ENCODE assay signal across 10 mouse cellular contexts in the genomic region with DNA sequence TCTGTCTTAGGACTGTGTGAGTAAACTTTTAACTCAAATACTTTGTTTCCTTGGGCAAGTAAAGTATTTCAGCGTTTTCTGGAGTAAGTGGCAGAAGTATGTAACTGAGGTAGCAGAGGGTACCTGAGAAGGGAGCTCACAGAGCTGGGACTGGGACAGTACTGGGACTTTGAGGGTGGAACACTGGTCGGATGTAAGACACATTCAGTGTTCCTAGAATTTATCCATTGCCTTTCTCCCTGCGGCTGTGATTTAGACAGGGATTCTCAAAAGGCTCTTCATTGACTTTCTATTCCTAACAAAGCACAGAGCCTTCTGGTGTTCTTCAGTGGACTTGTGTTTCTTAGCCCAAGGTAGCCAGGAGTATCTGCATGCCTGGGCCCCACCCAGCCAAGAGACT. TPM values are rescaled to one million over a fixed set of nuclear protein-coding genes. Genes with fewer than 3 reads are reported as not detected.
DNase-seq lines count a peak whose midpoint lies in the region; ATAC-seq and TF ChIP-seq lines count a peak whose summit lies in the region.
"Had no signal": no experiment of that assay in that cellular context is flagged by ENCODE, and none has a peak within 500 bp of the region (broad histone marks: within the 10 kb centered on the region; RNA-seq: fewer than 3 reads in every experiment).

No protein-coding gene starts in this region.

- H3K4me3 ChIP-seq in kidney, postnatal 0 days (replicated peaks; ENCODE audit: low read depth, low read length) = peak overlapping the region; percentile 56
- H3K4me3 ChIP-seq in embryonic facial prominence, embryonic 10.5 days = peak overlapping the region; percentile 73
- peak overlapping the region; percentile 67 for H3K4me3 ChIP-seq in hindbrain, embryonic 12.5 days
- H3K4me3 ChIP-seq in myocyte = peak overlapping the region; percentile 66

- H3K9ac ChIP-seq in kidney, postnatal 0 days (ENCODE audit: low read depth, low read length) = peak overlapping the region; percentile 46; the same call in 1 of the 2 replicates
- H3K9ac ChIP-seq in hindbrain, embryonic 12.5 days = no peak overlapping the region
- H3K9ac ChIP-seq: liver, embryonic 14.5 days had no signal

- DNase-seq in kidney, postnatal 0 days (ENCODE audit: low spot score) = no peak
- no peak for DNase-seq in kidney, postnatal 36 days
- no peak for DNase-seq in embryonic facial prominence, embryonic 10.5 days (ENCODE audit: low spot score)
- DNase-seq in thymus, adult 18-20 months = no peak
- no peak for DNase-seq in adrenal gland, postnatal 36 days
- DNase-seq: spleen, adult 18-20 months had no signal

- 36% methylated on average over 3 of the region's 3 CpGs for WGBS in kidney, postnatal 0 days
- WGBS in embryonic facial prominence, embryonic 10.5 days = 23% methylated on average over 3 of the region's 3 CpGs
- WGBS in hindbrain, embryonic 12.5 days = 25% methylated on average over 3 of the region's 3 CpGs

- H3K9me3 ChIP-seq in kidney, postnatal 0 days (replicated peaks; ENCODE audit: low read length) = no peaks in the 10 kb centered on the region
- no peaks in the 10 kb centered on the region for H3K9me3 ChIP-seq in embryonic facial prominence, embryonic 10.5 days
- H3K9me3 ChIP-seq in hindbrain, embryonic 12.5 days (replicated peaks) = no peaks in the 10 kb centered on the region

- ATAC-seq in kidney, postnatal 0 days (replicated peaks; ENCODE audit: low FRiP score, low read depth) = no peak
- ATAC-seq in hindbrain, embryonic 12.5 days (ENCODE audit: low FRiP score) = no peak
- no peak for ATAC-seq in megakaryocyte-erythroid progenitor cell, adult 5-6 weeks (replicated peaks; ENCODE audit: low FRiP score, low TSS enrichment, poor library complexity, severe bottlenecking)

- H3K27me3 ChIP-seq in kidney, postnatal 0 days (ENCODE audit: insufficient read depth, low read length) = no peaks in the 10 kb centered on the region
- peaks cover 23% of the 10 kb centered on the region for H3K27me3 ChIP-seq in embryonic facial prominence, embryonic 10.5 days (replicated peaks; ENCODE audit: low read depth, poor library complexity, severe bottlenecking)
- H3K27me3 ChIP-seq in hindbrain, embryonic 12.5 days = peaks cover 7% of the 10 kb centered on the region
- no peaks in the 10 kb centered on the region for H3K27me3 ChIP-seq in myocyte (ENCODE audit: control insufficient read depth, insufficient read depth, insufficient read length)

- peaks cover 28% of the 10 kb centered on the region for H3K79me2 ChIP-seq in myocyte (ENCODE audit: control insufficient read depth, insufficient read depth)

- no peak overlapping the region for H3K27ac ChIP-seq in kidney, postnatal 0 days
- no peak overlapping the region for H3K27ac ChIP-seq in embryonic facial prominence, embryonic 10.5 days (replicated peaks)
- no peak overlapping the region for H3K27ac ChIP-seq in hindbrain, embryonic 12.5 days
- H3K27ac ChIP-seq: liver, embryonic 14.5 days had no signal

- no peak for TF ChIP-seq CTCF in kidney, postnatal 0 days (IDR thresholded peaks at IDR 0.05; ENCODE audit: low read depth)

- H3K36me3 ChIP-seq in kidney, postnatal 0 days (ENCODE audit: insufficient read depth, low read length) = no peaks in the 10 kb centered on the region
- H3K36me3 ChIP-seq in embryonic facial prominence, embryonic 10.5 days (replicated peaks) = no peaks in the 10 kb centered on the region
- no peaks in the 10 kb centered on the region for H3K36me3 ChIP-seq in hindbrain, embryonic 12.5 days
- no peaks in the 10 kb centered on the region for H3K36me3 ChIP-seq in myocyte (ENCODE audit: control insufficient read depth, insufficient read depth)

- peak overlapping the region; percentile 61 for H3ac ChIP-seq in myocyte (ENCODE audit: control insufficient read depth, insufficient read length)

- peak overlapping the region; percentile 88 for H3K4me2 ChIP-seq in kidney, postnatal 0 days (ENCODE audit: low read length)
- peak overlapping the region; percentile 96 for H3K4me2 ChIP-seq in hindbrain, embryonic 12.5 days (replicated peaks)
- peak overlapping the region; percentile 84 for H3K4me2 ChIP-seq in myocyte (ENCODE audit: low read depth)

- TF ChIP-seq POLR2A in myocyte (IDR thresholded peaks at IDR 0.05; ENCODE audit: insufficient read length, low read depth) = no peak

- H3K4me1 ChIP-seq in kidney, postnatal 0 days (replicated peaks; ENCODE audit: insufficient read depth, low read length) = no peaks in the 10 kb centered on the region
- peaks cover 6% of the 10 kb centered on the region for H3K4me1 ChIP-seq in embryonic facial prominence, embryonic 10.5 days
- peaks cover 8% of the 10 kb centered on the region for H3K4me1 ChIP-seq in hindbrain, embryonic 12.5 days

TF ChIP-seq in myocyte, 11 proteins besides CTCF, POLR2A, EP300 and RAD21:
- TF ChIP-seq MYOD1 (IDR thresholded peaks at IDR 0.05; ENCODE audit: control insufficient read depth in 1 of 3, insufficient read length in 2 of 3, low read depth in 2 of 3) (no peak), POLR2AphosphoS2 (IDR thresholded peaks at IDR 0.05; ENCODE audit: insufficient read length, low read depth) (no peak), SRF (IDR thresholded peaks at IDR 0.05; ENCODE audit: control insufficient read depth, insufficient read length, low read depth) (no peak), E2F4 (IDR thresholded peaks at IDR 0.05; ENCODE audit: insufficient read depth) (no peak), REST (IDR thresholded peaks at IDR 0.05; ENCODE audit: insufficient read depth, insufficient read length) (no peak), USF1 (IDR thresholded peaks at IDR 0.05; ENCODE audit: low read depth) (no peak), MAX (IDR thresholded peaks at IDR 0.05; ENCODE audit: low read depth) (no peak), CEBPB (IDR thresholded peaks at IDR 0.05; ENCODE audit: insufficient read depth, poor library complexity, severe bottlenecking) (no peak)

RNA-seq across cellular contexts. Expression of gene Vgll3, which starts 1.0 kb away (rescaled TPM):
- polyA plus RNA-seq in kidney, postnatal 0 days (2015; fragmentation: Nextera tagmentation; extraction: Ambion mirVana) = 2.1 and 2.8 TPM in 2 replicates
- polyA plus RNA-seq in embryonic facial prominence, embryonic 10.5 days (2016; fragmentation: Nextera tagmentation; extraction: Ambion mirVana) = 2.6 and 4.2 TPM in 2 replicates
- 10.9 and 12.8 TPM in 2 replicates for polyA plus RNA-seq in hindbrain, embryonic 12.5 days (2016; fragmentation: Nextera tagmentation; extraction: Ambion mirVana)
- 17.8 TPM for polyA plus RNA-seq in myocyte (2012; fragmentation: generic; extraction: Trizol)
- total RNA-seq in adrenal gland, postnatal 36 days (2021) = 1 to 10 TPM; 2.8 to 5.1 TPM
- total RNA-seq in megakaryocyte-erythroid progenitor cell, adult 5-6 weeks (2014; fragmentation: Nextera tagmentation) = not detected in 2 replicates
- total RNA-seq in megakaryocyte-erythroid progenitor cell, adult 5-6 weeks (2017) = not detected in 2 replicates
